Mouse (Mus musculus) olfactory bulb, adult 2 months (tissue): ENCODE data around the gene Plekhj1. TPM values are rescaled to one million over a fixed set of nuclear protein-coding genes. Genes with fewer than 3 reads are reported as not detected.

Experiments
- H3K27ac ChIP-seq: fragments of 200-500 bp; 2 replicates; pipeline ENCODE4 v1.5.1; 2012; ENCODE audit warnings: low read depth, low read length; ENCODE audit not compliant: insufficient read depth
- H3K4me1 ChIP-seq: fragments of 200-500 bp; 2 replicates; pipeline ENCODE4 v1.6.1; 2012; ENCODE audit warnings: low read length; ENCODE audit not compliant: control insufficient read depth, insufficient read depth
- H3K4me3 ChIP-seq: fragments of 200-500 bp; 2 replicates; pipeline ENCODE4 v1.5.1; 2012; ENCODE audit warnings: mild to moderate bottlenecking, low read depth, low read length, moderate library complexity; ENCODE audit not compliant: insufficient read depth
- CTCF ChIP-seq: fragments of 200-500 bp; IDR thresholded peaks from 2 replicates; pipeline ENCODE4 v1.5.1; 2012; ENCODE audit warnings: low read depth, mild to moderate bottlenecking, low read length, moderate library complexity; ENCODE audit not compliant: insufficient read depth
- POLR2A ChIP-seq: fragments of 200-500 bp; IDR thresholded peaks from 2 replicates; pipeline ENCODE4 v1.6.1; 2012; ENCODE audit warnings: mild to moderate bottlenecking, low read depth, low read length, moderate library complexity; ENCODE audit not compliant: insufficient read depth
- WGBS: fragments of 180-500 bp; shearing (Covaris S2); methylation state at CpG from one replicate; pipeline ENCODE4 v1.1.7; 2018; 5-methylcytosine and 5-hydroxymethylcytosine counted together
- polyA plus RNA-seq: library from polyadenylated mRNA; stranded (reverse); fragments of >200 nt; gene quantifications from 2 replicates; pipeline ENCODE4 v1.2.4, GENCODE M21; 2012; ENCODE audit warnings: low replicate concordance; ENCODE audit not compliant: missing spikeins, insufficient read depth, insufficient read length

The Plekhj1 gene
- polyA plus RNA-seq, 1 experiment = not detected

DNA sequence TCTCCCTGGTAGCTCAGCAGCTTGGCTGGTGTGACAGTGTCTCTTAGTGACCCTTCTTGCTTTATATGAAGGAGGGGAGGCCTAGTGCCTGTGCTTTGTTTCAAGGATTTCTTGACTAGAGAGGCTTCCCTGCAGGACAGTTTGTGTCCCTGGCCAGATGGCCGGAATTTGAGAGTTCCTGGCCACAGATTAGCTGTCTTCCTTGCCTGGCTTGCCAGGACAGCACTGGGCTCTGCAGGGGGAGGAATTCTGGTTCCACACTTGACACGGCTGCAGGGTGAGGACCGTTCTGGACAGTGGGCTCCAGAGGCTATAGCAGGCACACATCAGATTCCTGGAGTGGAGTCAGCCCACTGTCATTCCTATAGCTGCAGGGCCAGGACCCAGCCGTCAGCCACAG is 22.7 kb downstream of the Plekhj1 start:
- WGBS = 84% methylated on average over 4 of the region's 4 CpGs

DNA sequence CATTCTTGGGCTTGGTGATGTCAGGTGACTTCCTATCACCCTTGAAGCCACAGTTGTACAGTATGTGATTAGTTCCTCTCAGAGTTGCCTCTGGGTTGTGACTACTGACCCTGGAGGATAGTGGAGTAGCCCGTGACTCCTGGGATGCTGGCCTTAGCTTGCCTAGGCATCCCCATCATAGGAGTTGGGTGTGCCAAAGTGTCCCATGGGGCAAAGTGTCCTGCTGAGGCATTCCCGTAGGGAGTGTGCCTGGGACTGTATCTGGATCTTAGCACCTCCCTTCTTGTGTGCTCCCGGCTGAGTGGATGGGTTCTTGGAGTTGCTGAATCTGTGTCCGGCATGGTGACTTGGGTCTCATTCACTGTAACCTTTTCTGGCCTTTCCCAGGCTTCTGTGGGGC is 23.4 kb downstream of the Plekhj1 start:
- TF ChIP-seq POLR2A (no peak), CTCF (no peak)
- H3K27ac ChIP-seq = peak overlapping the region; percentile 23; the same call in 1 of the 2 replicates
- no peak overlapping the region for H3K4me3 ChIP-seq
- WGBS = 68% methylated on average over 4 of the region's 4 CpGs
- H3K4me1 ChIP-seq = peaks cover 26% of the 10 kb centered on the region

More for the DNA sequence above, 22.7 kb downstream of the Plekhj1 start:
- H3K4me1 ChIP-seq = peaks cover 26% of the 10 kb centered on the region
- TF ChIP-seq POLR2A (no peak), CTCF (no peak)
- no peak overlapping the region for H3K27ac ChIP-seq
- no peak overlapping the region for H3K4me3 ChIP-seq

DNA sequence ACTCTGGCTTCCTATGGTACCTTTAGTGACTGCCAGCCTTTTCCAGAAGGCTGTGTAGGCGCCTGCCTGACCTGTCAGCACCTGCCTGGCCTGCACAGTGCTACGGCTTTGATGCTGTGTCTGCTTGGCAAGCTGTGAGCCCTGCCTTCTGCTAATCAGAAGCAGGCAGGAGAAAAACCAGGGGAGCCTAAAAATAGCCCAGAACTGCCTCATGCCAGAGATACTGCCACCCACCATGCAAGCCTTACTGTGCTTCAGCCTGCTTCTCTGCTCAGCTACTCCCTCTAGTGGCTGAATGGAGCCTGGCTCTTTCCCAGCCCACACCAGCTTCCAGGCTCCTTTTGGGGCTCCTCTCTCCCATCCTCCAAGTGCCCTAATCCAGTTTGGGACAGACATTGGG is 23.9 kb downstream of the Plekhj1 start:
- H3K4me3 ChIP-seq = no peak overlapping the region
- 13% methylated on average over 2 of the region's 2 CpGs for WGBS
- no peak for TF ChIP-seq POLR2A
- TF ChIP-seq CTCF = peak; percentile 80
- peak overlapping the region; percentile 97 for H3K27ac ChIP-seq
- peaks cover 26% of the 10 kb centered on the region for H3K4me1 ChIP-seq

DNA sequence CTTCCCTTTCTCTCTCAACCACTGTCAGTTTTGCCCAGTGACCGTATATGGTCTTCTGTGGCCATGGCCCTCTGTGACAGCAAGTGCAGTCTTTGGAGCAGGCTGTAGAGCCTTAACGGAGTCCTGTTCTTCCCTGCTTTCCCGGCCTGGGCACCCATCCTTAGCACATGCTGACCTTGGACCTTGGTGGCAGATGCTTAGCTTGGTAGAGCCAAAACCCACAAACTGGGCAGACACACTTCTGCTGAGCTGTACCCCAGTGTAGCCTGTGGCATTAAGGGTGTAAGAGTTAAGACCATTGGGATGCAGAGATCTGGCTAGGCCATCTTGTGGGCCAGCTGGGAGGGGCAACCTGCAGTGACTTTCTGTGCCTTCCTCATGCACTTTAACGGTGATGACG is 24.6 kb downstream of the Plekhj1 start:
- Histone ChIP-seq H3K4me1 (peaks cover 26% of the 10 kb centered on the region), H3K4me3 (no peak overlapping the region), H3K27ac (peak overlapping the region; percentile 97)
- TF ChIP-seq POLR2A (no peak), CTCF (no peak)
- 44% methylated on average over 5 of the region's 5 CpGs for WGBS

DNA sequence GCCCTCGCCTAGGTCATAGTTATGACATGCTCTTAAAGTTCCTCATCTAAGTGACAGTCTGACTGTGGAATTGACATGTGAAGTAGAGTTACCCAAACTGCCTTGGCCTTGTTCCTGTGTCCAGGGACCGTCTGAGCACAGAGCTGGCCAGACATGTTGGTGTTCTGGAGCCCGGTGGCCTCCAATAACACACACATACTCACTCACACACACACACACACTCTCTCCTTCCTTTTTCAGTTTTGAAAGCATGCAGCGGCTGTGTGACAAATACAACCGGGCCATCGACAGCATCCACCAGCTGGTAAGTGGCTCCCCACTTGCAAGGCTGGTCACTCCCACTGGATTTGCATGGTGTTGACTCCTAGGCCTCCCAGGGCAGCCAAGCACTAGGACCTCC is 30.1 kb downstream of the Plekhj1 start:
- 81% methylated on average over 6 of the region's 6 CpGs for WGBS
- Histone ChIP-seq H3K27ac (no peak overlapping the region), H3K4me3 (no peak overlapping the region), H3K4me1 (peaks cover 24% of the 10 kb centered on the region)
- no peak for TF ChIP-seq CTCF
- no peak for TF ChIP-seq POLR2A

DNA sequence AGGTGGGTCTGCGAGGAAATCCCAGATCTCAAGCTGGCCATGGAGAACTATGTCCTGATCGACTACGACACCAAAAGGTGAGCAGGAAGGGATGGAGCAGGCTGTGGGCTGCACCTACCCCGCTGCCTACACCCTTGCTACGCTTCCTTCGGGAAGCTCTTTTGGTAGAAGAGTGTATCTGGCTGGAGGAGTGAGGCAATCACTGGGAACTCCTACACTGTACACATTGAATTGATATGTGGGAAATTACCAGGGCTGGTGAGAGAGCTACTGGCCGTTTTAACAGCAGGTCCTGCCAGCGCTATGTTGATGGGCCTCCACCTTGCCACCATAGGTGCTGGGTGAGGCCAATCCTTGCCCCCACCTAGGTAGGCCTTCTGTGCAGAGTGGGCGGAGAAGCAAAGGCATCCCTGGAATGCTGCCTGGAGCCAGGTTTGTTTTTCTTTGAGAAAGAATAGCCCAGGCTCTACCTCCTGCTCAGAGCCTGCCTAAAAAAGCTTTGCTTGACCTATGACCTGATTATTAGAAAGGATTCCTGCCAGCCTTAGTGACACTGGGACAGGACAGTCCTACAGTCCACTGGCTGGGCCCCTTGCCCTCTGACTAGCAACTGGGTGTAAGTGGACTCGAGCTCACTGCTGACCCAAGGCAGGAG is 32.1 kb downstream of the Plekhj1 start:
- Histone ChIP-seq H3K4me3 (no peak overlapping the region), H3K4me1 (peaks cover 19% of the 10 kb centered on the region), H3K27ac (no peak overlapping the region)
- WGBS = 72% methylated on average over 10 of the region's 10 CpGs
- TF ChIP-seq CTCF (no peak), POLR2A (no peak)

DNA sequence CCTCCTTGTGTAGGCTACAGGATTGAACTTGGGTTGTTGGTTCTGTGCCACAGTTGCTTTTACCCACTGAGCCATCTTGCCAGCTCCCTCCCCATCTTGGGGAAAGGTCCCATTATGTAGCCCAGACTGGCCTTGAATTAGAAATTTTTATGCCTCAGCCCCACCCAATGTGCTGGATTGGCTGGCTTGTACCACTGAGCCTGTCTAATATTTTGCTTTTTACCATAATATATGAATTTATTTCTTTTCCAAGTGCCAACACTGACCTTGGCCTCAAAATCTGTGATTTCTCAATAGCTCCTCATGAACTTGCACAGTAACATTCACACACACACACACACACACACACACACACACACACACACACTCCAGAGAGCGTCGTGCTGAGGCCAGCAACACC is 32.7 kb downstream of the Plekhj1 start:
- H3K4me1 ChIP-seq = peaks cover 24% of the 10 kb centered on the region
- 69% methylated on average over 2 of the region's 2 CpGs for WGBS
- no peak overlapping the region for H3K27ac ChIP-seq

DNA sequence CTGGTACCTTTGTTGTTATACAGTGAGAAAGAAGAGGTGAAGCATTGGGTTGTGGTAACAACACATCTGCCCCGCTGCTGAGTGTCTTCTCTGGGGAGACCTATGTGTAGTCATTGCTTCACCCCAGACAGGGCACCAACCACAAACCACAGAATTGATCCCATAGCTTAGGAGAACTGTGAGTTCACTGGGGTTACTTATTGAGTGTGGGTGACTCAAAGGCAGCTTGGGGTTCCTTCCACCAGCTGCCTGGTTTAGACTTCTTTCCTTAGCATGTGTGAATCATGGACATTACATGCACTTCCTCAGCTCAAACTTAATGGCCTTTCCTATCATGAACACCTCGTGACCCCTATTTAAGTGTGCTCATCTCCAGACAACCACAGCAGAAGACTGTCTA is 34.9 kb downstream of the Plekhj1 start:
- TF ChIP-seq CTCF = no peak
- no peak for TF ChIP-seq POLR2A
- Histone ChIP-seq H3K27ac (0 out of 2 replicates have a peak overlapping the region, but pooled peaks have one; percentile 6), H3K4me1 (peaks cover 32% of the 10 kb centered on the region), H3K4me3 (no peak overlapping the region)
- WGBS = 85% methylated on average over 2 of the region's 2 CpGs

More for the DNA sequence above, 32.7 kb downstream of the Plekhj1 start:
- no peak for TF ChIP-seq CTCF
- no peak for TF ChIP-seq POLR2A
- H3K4me3 ChIP-seq = no peak overlapping the region

DNA sequence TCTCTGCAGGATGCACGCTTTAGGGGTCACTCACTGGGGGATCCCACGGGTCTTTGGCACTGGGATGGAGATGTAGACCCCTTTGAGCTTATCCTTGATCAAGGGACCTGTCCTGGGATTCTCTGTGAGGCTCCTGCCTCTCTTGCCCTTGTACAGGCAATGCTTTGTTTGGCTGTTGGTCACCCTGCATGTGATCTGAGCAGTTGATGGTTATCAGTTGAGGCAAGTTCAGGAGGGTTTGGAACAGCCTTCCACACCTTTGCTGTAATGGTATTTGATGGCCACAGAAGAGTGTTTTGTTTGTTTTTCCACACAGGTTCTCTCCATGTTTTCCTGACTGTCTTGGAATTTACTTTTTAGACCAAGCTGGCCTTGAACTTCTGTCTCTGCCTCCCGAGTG is 36.6 kb downstream of the Plekhj1 start:
- Histone ChIP-seq H3K4me1 (peaks cover 48% of the 10 kb centered on the region), H3K4me3 (no peak overlapping the region), H3K27ac (no peak overlapping the region)
- WGBS = 63% methylated on average over 3 of the region's 3 CpGs
- TF ChIP-seq POLR2A = no peak
- TF ChIP-seq CTCF = no peak
